Mouse (Mus musculus) lung, embryonic 14.5 days (tissue): ENCODE measurements around the gene Rangrf. TPM values are rescaled to one million over a fixed set of nuclear protein-coding genes. Genes with fewer than 3 reads are reported as not detected.
"Not testable (repeated sequence)": the region's sequence is repeated elsewhere in the genome, so short reads cannot be mapped to it uniquely, and the experiment has no call there.

ENCODE experiments used
- ATAC-seq: fragments of 200-750 bp; cut with Nextera tagmentation; 2 replicates; pipeline ENCODE4 v1.8.0; 2017; ENCODE audit warnings: mild to moderate bottlenecking, moderate TSS enrichment, moderate library complexity; ENCODE audit not compliant: insufficient read depth
- DNase-seq: peaks from one replicate; pipeline ENCODE4 v3.0.0-alpha.2; 2015
- H3K27ac ChIP-seq: fragments of 300-500 bp; sonication (generic); 2 replicates; pipeline ENCODE4 v1.5.1; 2014; ENCODE audit warnings: low read depth, mild to moderate bottlenecking, moderate library complexity
- H3K27me3 ChIP-seq: fragments of 300-500 bp; sonication (generic); 2 replicates; pipeline ENCODE4 v1.6.1; 2014; ENCODE audit warnings: low read length, control low read depth; ENCODE audit not compliant: insufficient read depth
- H3K36me3 ChIP-seq: fragments of 300-500 bp; sonication (generic); 2 replicates; pipeline ENCODE4 v1.6.1; 2014; ENCODE audit warnings: control low read depth; ENCODE audit not compliant: insufficient read depth
- H3K4me1 ChIP-seq: fragments of 300-500 bp; sonication (generic); 2 replicates; pipeline ENCODE4 v1.6.1; 2014; ENCODE audit warnings: antibody characterized with exemption, control low read depth; ENCODE audit not compliant: insufficient read depth
- H3K4me2 ChIP-seq: fragments of 300-500 bp; sonication (generic); 2 replicates; pipeline ENCODE4 v1.6.1; 2014; ENCODE audit warnings: mild to moderate bottlenecking
- H3K4me3 ChIP-seq: fragments of 300-500 bp; sonication (generic); 2 replicates; pipeline ENCODE4 v1.5.1; 2014; ENCODE audit warnings: low read depth, low read length
- H3K9ac ChIP-seq: fragments of 300-500 bp; sonication (generic); 2 replicates; pipeline ENCODE4 v1.6.1; 2014
- H3K9me3 ChIP-seq: fragments of 300-500 bp; sonication (generic); 2 replicates; pipeline ENCODE4 v1.6.1; 2016; ENCODE audit warnings: low read depth, low read length, control low read depth
- CTCF ChIP-seq: IDR thresholded peaks from 2 replicates; pipeline ENCODE4 v1.5.1; 2016; ENCODE audit warnings: antibody characterized with exemption, low read depth
- WGBS: fragments of 180-500 bp; shearing (Covaris S2); extraction: QIAGEN DNeasy Blood & Tissue Kit; methylation state at CpG from one replicate; pipeline ENCODE4 v1.1.7; 2014; 5-methylcytosine and 5-hydroxymethylcytosine counted together
- polyA plus RNA-seq: library from polyadenylated mRNA; unstranded; fragments of >200 nt; fragmentation: Nextera tagmentation; extraction: Ambion mirVana; gene quantifications from 2 replicates; pipeline ENCODE4 v1.2.1, GENCODE M21; 2014

Rangrf gene
- 49.9 TPM in 2 replicates for polyA plus RNA-seq

DNA sequence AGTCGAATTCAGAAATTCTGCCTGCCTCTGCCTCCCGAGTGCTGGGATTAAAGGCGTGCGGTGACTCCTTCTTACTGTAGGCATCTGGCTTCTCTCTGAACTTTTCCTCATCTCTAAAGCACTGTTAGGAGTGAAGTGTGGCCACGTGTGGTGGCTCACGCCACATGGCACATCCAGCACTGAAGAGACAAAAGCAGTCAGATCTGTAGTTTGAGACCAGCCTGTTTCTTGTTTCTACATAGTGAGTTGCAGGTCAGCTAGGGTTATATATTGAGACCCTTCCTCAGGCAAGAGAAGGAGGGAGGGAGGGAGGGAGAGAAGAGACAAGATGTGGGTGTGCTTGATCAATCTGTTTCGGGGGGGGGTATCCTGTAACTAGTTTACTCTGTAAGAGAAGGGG, at the start of gene Rangrf:
Rangrf (minus strand) TSS at position 101 of the 400 bp plus-strand sequence.
- ATAC-seq (no peak), DNase-seq (no peak)
- 73% methylated on average over 7 of the region's 7 CpGs for WGBS
- Histone ChIP-seq H3K4me1 (no peaks in the 10 kb centered on the region; the same call in 1 of the 2 replicates), H3K9me3 (no peaks in the 10 kb centered on the region), H3K27ac (no peak within 1 kb of the TSS), H3K4me3 (peak within 1 kb of the TSS; percentile 44), H3K4me2 (peak within 1 kb of the TSS; percentile 73), H3K9ac (peak within 1 kb of the TSS; percentile 21), H3K27me3 (no peaks in the 10 kb centered on the region), H3K36me3 (no peaks in the 10 kb centered on the region)
- TF ChIP-seq CTCF, result no peak

DNA sequence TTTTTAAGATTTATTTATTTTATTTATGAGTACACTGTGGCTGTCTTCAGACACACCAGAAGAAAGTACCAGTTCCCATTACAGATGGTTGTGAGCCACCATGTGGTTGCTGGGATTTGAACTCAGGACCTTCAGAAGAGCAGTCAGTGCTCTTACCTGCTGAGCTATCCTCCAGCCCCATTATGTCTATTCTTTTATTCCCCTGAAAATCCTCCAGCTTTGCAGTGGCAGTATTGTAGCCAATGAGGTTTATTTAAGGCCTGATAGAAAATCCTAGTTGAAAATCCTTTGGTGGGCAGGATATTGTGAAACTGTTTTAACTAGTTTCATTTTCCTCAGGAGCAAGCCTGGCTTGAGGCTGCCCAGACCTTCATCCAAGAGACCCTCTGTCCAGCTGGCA, 45.7 kb upstream of the Rangrf start:
- Histone ChIP-seq H3K4me3 (no peak overlapping the region), H3K9me3 (no peaks in the 10 kb centered on the region), H3K27me3 (no peaks in the 10 kb centered on the region), H3K36me3 (peaks cover 46% of the 10 kb centered on the region), H3K27ac (no peak overlapping the region), H3K4me2 (no peak overlapping the region), H3K9ac (no peak overlapping the region), H3K4me1 (peaks cover 4% of the 10 kb centered on the region; the same call in 1 of the 2 replicates)
- ATAC-seq (no peak), DNase-seq (no peak)
- no peak for TF ChIP-seq CTCF

DNA sequence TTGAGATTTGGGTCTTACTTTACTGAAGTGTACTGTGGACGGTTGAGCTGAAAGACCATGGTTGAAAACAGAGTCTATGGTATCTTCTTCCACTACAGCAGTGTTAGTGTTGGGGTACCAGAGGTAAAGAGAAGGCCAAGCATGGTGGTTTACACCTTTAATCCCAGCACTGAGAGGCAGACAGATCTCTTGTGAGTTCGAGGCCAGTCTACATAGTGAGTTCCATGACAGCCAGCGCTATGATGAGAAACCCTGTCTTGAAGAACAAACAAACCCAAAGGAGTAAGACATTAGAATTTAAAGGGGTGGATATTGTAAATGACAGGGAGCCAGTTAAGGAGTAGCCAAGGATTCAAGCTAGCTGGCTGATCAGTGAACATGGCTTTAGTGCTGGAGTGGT, 41.8 kb upstream of the Rangrf start:
- Histone ChIP-seq H3K27me3 (no peaks in the 10 kb centered on the region), H3K9ac (peak overlapping the region; percentile 94), H3K27ac (peak overlapping the region; percentile 95), H3K4me3 (peak overlapping the region; percentile 63), H3K36me3 (peaks cover 7% of the 10 kb centered on the region), H3K4me1 (peaks cover 4% of the 10 kb centered on the region; the same call in 1 of the 2 replicates), H3K9me3 (no peaks in the 10 kb centered on the region), H3K4me2 (peak overlapping the region; percentile 82)
- 58% methylated on average over 3 of the region's 3 CpGs for WGBS
- DNase-seq (peak; percentile 16), ATAC-seq (no peak)
- no peak for TF ChIP-seq CTCF

DNA sequence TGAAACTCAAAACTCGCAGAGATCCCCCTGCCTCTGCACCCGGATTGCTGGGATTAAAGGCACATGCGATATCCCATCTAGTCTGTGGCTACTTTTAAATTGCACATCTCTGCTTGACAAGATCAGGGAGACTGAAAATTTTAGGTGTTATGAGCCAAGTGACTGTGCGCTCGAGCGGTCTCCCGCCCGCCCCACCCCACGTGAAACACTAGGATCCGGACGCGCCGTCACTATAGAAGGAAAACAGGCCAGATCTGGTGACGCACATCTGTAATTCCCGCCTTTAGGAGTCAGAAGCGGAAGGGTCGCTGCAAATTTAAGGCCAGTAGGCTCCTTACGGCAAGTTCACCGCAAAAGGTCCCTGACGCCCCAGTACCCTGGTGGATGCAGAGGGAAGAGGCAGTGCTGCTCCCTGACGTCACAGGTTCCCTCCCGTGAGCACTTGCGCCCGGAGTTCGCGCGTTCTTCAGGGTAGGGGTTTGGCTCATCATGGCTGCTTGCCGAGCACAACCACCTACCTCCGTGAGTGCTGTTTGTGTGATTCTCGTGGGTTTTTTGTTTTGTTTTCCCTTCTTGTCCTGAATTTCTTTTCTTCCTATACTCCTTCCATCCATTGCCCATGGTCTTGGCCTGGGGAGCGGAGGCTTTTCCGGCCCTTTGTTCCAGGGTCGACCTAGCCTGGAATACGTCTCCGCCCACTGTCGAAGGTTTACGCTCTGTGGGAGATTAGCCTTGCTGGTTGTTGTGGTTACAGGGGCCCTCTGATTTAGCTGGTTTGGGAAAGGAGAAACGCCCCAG, 40.9 kb upstream of the Rangrf start, which contains the start of gene Ctc1:
Ctc1 (plus strand) TSS at position 268 of the 798 bp plus-strand sequence.
- ATAC-seq, result peak; percentile 97
- H3K27me3 ChIP-seq, result no peaks in the 10 kb centered on the region
- H3K9ac ChIP-seq, result peak within 1 kb of the TSS; percentile 94
- H3K4me1 ChIP-seq, result peaks cover 4% of the 10 kb centered on the region; the same call in 1 of the 2 replicates
- no peaks in the 10 kb centered on the region for H3K36me3 ChIP-seq
- DNase-seq, result peak; percentile 97
- H3K4me3 ChIP-seq, result peak within 1 kb of the TSS; percentile 63
- peak within 1 kb of the TSS; percentile 95 for H3K27ac ChIP-seq
- peak; percentile 88 for TF ChIP-seq CTCF
- 2% methylated on average over 38 of the region's 38 CpGs for WGBS
- H3K9me3 ChIP-seq, result no peaks in the 10 kb centered on the region
- peak within 1 kb of the TSS; percentile 82 for H3K4me2 ChIP-seq

DNA sequence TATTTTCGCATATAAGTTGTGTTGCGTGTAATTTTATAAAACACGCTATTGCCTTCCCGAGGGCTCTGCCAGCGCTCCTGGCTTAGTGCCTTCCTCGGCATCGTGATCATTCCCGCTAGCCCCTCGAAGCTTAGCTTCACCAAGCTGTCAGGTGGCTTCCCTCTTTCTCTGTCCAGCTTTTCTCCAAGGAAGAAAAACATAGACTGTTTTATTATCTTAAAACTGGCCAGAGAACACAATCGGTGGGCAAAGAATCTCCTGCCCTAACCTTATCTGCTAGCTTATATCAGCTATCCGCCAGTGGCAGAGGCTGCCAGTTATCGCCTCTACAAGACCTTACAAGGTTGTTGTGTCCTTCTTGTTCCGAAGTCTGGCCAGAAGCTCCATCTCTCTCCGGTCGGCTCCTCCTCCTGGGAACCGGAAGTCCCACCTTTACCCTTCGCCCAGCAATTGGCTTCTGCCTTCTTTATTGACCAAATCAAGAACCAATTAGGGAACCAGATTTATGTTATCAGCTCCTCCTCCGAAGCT, 37.2 kb upstream of the Rangrf start:
- Histone ChIP-seq H3K4me1 (peaks cover 4% of the 10 kb centered on the region; the same call in 1 of the 2 replicates), H3K9me3 (no peaks in the 10 kb centered on the region), H3K4me2 (peak overlapping the region; percentile 87), H3K4me3 (peak overlapping the region; percentile 50), H3K27me3 (no peaks in the 10 kb centered on the region), H3K27ac (peak overlapping the region; percentile 83), H3K36me3 (no peaks in the 10 kb centered on the region), H3K9ac (peak overlapping the region; percentile 61)
- peak; percentile 94 for DNase-seq
- 0 out of 2 replicates have a peak, but pooled peaks have one; percentile 21 for ATAC-seq
- WGBS, result 1% methylated on average over 18 of the region's 18 CpGs
- TF ChIP-seq CTCF, result no peak

DNA sequence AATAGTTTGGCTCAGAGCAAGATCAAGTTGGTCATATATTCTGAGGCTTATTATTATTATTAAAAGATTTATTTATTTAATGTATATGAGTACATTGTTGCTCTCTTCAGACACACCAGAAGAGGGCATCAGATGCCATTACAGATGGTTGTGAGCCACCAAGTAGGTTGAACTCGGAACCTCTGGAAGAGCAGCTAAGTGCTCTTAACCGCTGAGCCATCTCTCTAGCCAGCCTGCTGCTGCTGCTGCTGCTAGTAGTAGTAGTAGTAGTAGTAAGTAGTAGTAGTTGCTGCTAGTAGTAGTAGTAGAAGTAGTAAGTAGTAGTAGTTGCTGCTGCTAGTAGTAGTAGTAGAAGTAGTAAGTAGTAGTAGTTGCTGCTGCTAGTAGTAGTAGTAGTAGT, 36.5 kb upstream of the Rangrf start:
- H3K9ac ChIP-seq, result peak overlapping the region; percentile 61
- H3K4me2 ChIP-seq, result peak overlapping the region; percentile 87
- not testable (repeated sequence) for H3K9me3 ChIP-seq, H3K36me3 ChIP-seq, ATAC-seq, H3K27me3 ChIP-seq, DNase-seq, H3K4me1 ChIP-seq
- peak overlapping the region; percentile 50 for H3K4me3 ChIP-seq
- peak; percentile 23; the same call in 1 of the 2 replicates for TF ChIP-seq CTCF
- 52% methylated on average over 2 of the region's 2 CpGs for WGBS
- peak overlapping the region; percentile 83 for H3K27ac ChIP-seq
